Mouse (Mus musculus) hematopoietic stem cell, adult 5-6 weeks (primary cell): ENCODE measurements around the gene Aven. TPM values are rescaled to one million over a fixed set of nuclear protein-coding genes. Genes with fewer than 3 reads are reported as not detected.

Source experiments
- total RNA-seq: library from RNA; stranded (forward); fragments of 172-1452, 232-1000 nt; gene quantifications from 2 replicates; pipeline ENCODE4 v1.2.3, GENCODE M21; 2017

The Aven gene
- total RNA-seq, 1 experiment from 2014 or later: 27.4 TPM

Other genes with a start within 250 kb of the Aven start
- not detected in 2 replicates for gene Nutm1, start 233.7 kb upstream of the Aven start, total RNA-seq
- gene Nop10, start 231.0 kb upstream of the Aven start, total RNA-seq: 109 and 165 TPM in 2 replicates
- gene Slc12a6, start 227.1 kb upstream of the Aven start, total RNA-seq: 95.7 and 126 TPM in 2 replicates
- gene Gm21985, start 226.7 kb upstream of the Aven start, total RNA-seq: not detected in 2 replicates
- 48.9 and 54.9 TPM in 2 replicates for gene Emc4, start 124.9 kb upstream of the Aven start, total RNA-seq
- 20.3 and 21.7 TPM in 2 replicates for gene Katnbl1, start 113.8 kb upstream of the Aven start, total RNA-seq
- 9.8 and 9.9 TPM in 2 replicates for gene Emc7, start 38.0 kb upstream of the Aven start, total RNA-seq
- not detected in 2 replicates for gene Chrm5, start 12.2 kb upstream of the Aven start, total RNA-seq